Mouse (Mus musculus) brown adipose tissue, adult 24 weeks (tissue): ENCODE data around the gene Cdc45. TPM values are rescaled to one million over a fixed set of nuclear protein-coding genes. Genes with fewer than 3 reads are reported as not detected.

Source experiments
- polyA plus RNA-seq: library from polyadenylated mRNA; stranded (reverse); fragments of >200 nt; gene quantifications from 2 replicates; pipeline ENCODE4 v1.2.4, GENCODE M21; 2012; ENCODE audit not compliant: missing spikeins, insufficient read depth, insufficient read length

Gene Cdc45
- polyA plus RNA-seq, 1 experiment: 4.8 TPM

Other genes with a start within 250 kb of the Cdc45 start
- gene Tbx1, start 221.3 kb downstream of the Cdc45 start, polyA plus RNA-seq: not detected in 2 replicates
- 1.0 TPM in 1 of 2 replicates, not detected in the other for gene Gp1bb, start 189.6 kb downstream of the Cdc45 start, polyA plus RNA-seq
- gene Gm49601, start 185.6 kb downstream of the Cdc45 start, polyA plus RNA-seq: not detected in 2 replicates
- 3.3 and 7.1 TPM in 2 replicates for gene Sept5, start 182.0 kb downstream of the Cdc45 start, polyA plus RNA-seq
- 36.1 and 37.1 TPM in 2 replicates for gene Cldn5, start 35.1 kb downstream of the Cdc45 start, polyA plus RNA-seq
- 75.6 and 91.2 TPM in 2 replicates for gene Ufd1, start 208 bp downstream of the Cdc45 start, polyA plus RNA-seq
- gene 2510002D24Rik, start 24.6 kb upstream of the Cdc45 start, polyA plus RNA-seq: 23.0 and 25.6 TPM in 2 replicates
- 0.63 TPM in 1 of 2 replicates, not detected in the other for gene Gm28539, start 24.6 kb upstream of the Cdc45 start, polyA plus RNA-seq
- gene Mrpl40, start 64.9 kb upstream of the Cdc45 start, polyA plus RNA-seq: 90.0 and 124 TPM in 2 replicates
- 8.8 and 15.0 TPM in 2 replicates for gene Hira, start 65.0 kb upstream of the Cdc45 start, polyA plus RNA-seq